Mouse (Mus musculus) liver (tissue): ENCODE results near the gene Slc23a2.

Source experiments
- DNase-seq: peaks from one replicate; pipeline ENCODE4 v3.0.0-alpha.2; 2020; ENCODE audit warnings: mixed read lengths

Slc23a2 gene

GRCm38 (mm10) chr2:132144971-132145691 lies at the start of gene Slc23a2:
TSS of gene Slc23a2 (minus strand) at chr2:132145108.
- DNase-seq: peak; percentile 59

GRCm38 (mm10) chr2:132190602-132191161 lies 45.8 kb upstream of the Slc23a2 start:
- DNase-seq: no peak

GRCm38 (mm10) chr2:132183874-132184273 lies 39.0 kb upstream of the Slc23a2 start:
- DNase-seq: no peak

- no peak for DNase-seq
Observed at GRCm38 (mm10) chr2:132180463-132181205, 35.7 kb upstream of the Slc23a2 start.

- no peak for DNase-seq
Observed at GRCm38 (mm10) chr2:132179371-132179770, 34.5 kb upstream of the Slc23a2 start.

- DNase-seq: no peak
Observed at GRCm38 (mm10) chr2:132177406-132177805, 32.5 kb upstream of the Slc23a2 start.

GRCm38 (mm10) chr2:132176289-132176848 lies 31.5 kb upstream of the Slc23a2 start:
- DNase-seq: no peak

- DNase-seq: no peak
Observed at GRCm38 (mm10) chr2:132174048-132174447, 29.1 kb upstream of the Slc23a2 start.

- no peak for DNase-seq
Observed at GRCm38 (mm10) chr2:132171939-132172338, 27.0 kb upstream of the Slc23a2 start.

GRCm38 (mm10) chr2:132169150-132169549 lies 24.2 kb upstream of the Slc23a2 start:
- DNase-seq: no peak

- DNase-seq: no peak
Observed at GRCm38 (mm10) chr2:132163626-132164025, 18.7 kb upstream of the Slc23a2 start.

GRCm38 (mm10) chr2:132157482-132157881 lies 12.6 kb upstream of the Slc23a2 start:
- DNase-seq: no peak

- no peak for DNase-seq
Observed at GRCm38 (mm10) chr2:132152670-132153069, 7.8 kb upstream of the Slc23a2 start.

GRCm38 (mm10) chr2:132151592-132151991 lies 6.7 kb upstream of the Slc23a2 start:
- DNase-seq: no peak

GRCm38 (mm10) chr2:132150926-132151325 lies 6.0 kb upstream of the Slc23a2 start:
- no peak for DNase-seq

- no peak for DNase-seq
Observed at GRCm38 (mm10) chr2:132146502-132146901, 1.6 kb upstream of the Slc23a2 start.

- no peak for DNase-seq
Observed at GRCm38 (mm10) chr2:132143943-132144927, 673 bp downstream of the Slc23a2 start.

GRCm38 (mm10) chr2:132142606-132143005 lies 2.3 kb downstream of the Slc23a2 start:
- no peak for DNase-seq

- DNase-seq: no peak
Observed at GRCm38 (mm10) chr2:132140536-132140935, 4.4 kb downstream of the Slc23a2 start.

- no peak for DNase-seq
Observed at GRCm38 (mm10) chr2:132139099-132139498, 5.8 kb downstream of the Slc23a2 start.

- DNase-seq: peak; percentile 19
Observed at GRCm38 (mm10) chr2:132135876-132136637, 8.9 kb downstream of the Slc23a2 start.
